Mouse (Mus musculus) stomach, postnatal 0 days (tissue): Measurements from ENCODE around the gene Pgm5.

Source experiments
- CTCF ChIP-seq: IDR thresholded peaks from 2 replicates; pipeline ENCODE4 v1.5.1; 2016; ENCODE audit warnings: antibody characterized with exemption, low read depth, mild to moderate bottlenecking, moderate library complexity
- EP300 ChIP-seq: optimal IDR thresholded peaks from 2 replicates; pipeline ENCODE3; 2016; ENCODE audit warnings: antibody characterized with exemption

- TF ChIP-seq CTCF: no peak
- no peak for TF ChIP-seq EP300
These were observed 172.1 kb downstream of the Pgm5 start for GRCm38 (mm10) chr19:24689531-24689930.
